Mouse (Mus musculus) naive thymus-derived CD4-positive, alpha-beta T cell, adult 2 months (primary cell): ENCODE data around the gene Ogfod2.

ENCODE experiments used
- DNase-seq: peaks from one replicate; pipeline ENCODE4 v3.0.0-alpha.2; 2011; ENCODE audit warnings: low read depth

Ogfod2 gene

GRCm38 (mm10) chr5:124111742-124112497 is at the start of gene Ogfod2:
TSS of gene Ogfod2 (plus strand) at chr5:124112297.
- DNase-seq = peak; percentile 99

- no peak for DNase-seq
These were observed 42.4 kb upstream of the Ogfod2 start for GRCm38 (mm10) chr5:124069657-124070056.

GRCm38 (mm10) chr5:124073682-124074081 is 38.4 kb upstream of the Ogfod2 start:
- no peak for DNase-seq

- DNase-seq = peak; percentile 87
These were observed 37.2 kb upstream of the Ogfod2 start for GRCm38 (mm10) chr5:124074845-124075307.

GRCm38 (mm10) chr5:124075716-124076115 is 36.4 kb upstream of the Ogfod2 start:
- DNase-seq = peak; percentile 70

GRCm38 (mm10) chr5:124076559-124076958 is 35.5 kb upstream of the Ogfod2 start:
- DNase-seq = no peak

- no peak for DNase-seq
These were observed 34.9 kb upstream of the Ogfod2 start for GRCm38 (mm10) chr5:124077241-124077640.

GRCm38 (mm10) chr5:124077856-124078460 is 34.1 kb upstream of the Ogfod2 start:
- DNase-seq = peak; percentile 59

- DNase-seq = peak; percentile 86
These were observed 33.2 kb upstream of the Ogfod2 start for GRCm38 (mm10) chr5:124078794-124079416.

- peak; percentile 70 for DNase-seq
These were observed 32.2 kb upstream of the Ogfod2 start for GRCm38 (mm10) chr5:124079880-124080279.

GRCm38 (mm10) chr5:124082447-124082846 is 29.6 kb upstream of the Ogfod2 start:
- DNase-seq = peak; percentile 45

GRCm38 (mm10) chr5:124082941-124083688 is 29.0 kb upstream of the Ogfod2 start:
- peak; percentile 64 for DNase-seq

GRCm38 (mm10) chr5:124083850-124084587 is 28.1 kb upstream of the Ogfod2 start:
- DNase-seq = peak; percentile 89

GRCm38 (mm10) chr5:124084588-124085173 is 27.4 kb upstream of the Ogfod2 start:
- DNase-seq = peak; percentile 92

- no peak for DNase-seq
These were observed 26.6 kb upstream of the Ogfod2 start for GRCm38 (mm10) chr5:124085513-124085912.

GRCm38 (mm10) chr5:124086876-124087275 is 25.2 kb upstream of the Ogfod2 start:
- DNase-seq = no peak

- no peak for DNase-seq
These were observed 22.2 kb upstream of the Ogfod2 start for GRCm38 (mm10) chr5:124089868-124090267.

GRCm38 (mm10) chr5:124091951-124092406 is 20.1 kb upstream of the Ogfod2 start:
- no peak for DNase-seq

- no peak for DNase-seq
These were observed 18.8 kb upstream of the Ogfod2 start for GRCm38 (mm10) chr5:124093120-124093794.

GRCm38 (mm10) chr5:124093852-124094604 is 18.1 kb upstream of the Ogfod2 start:
- peak; percentile 21 for DNase-seq
